Mouse (Mus musculus): ENCODE data around the gene Tmem132e. TPM values are rescaled to one million over a fixed set of nuclear protein-coding genes. Genes with fewer than 3 reads are reported as not detected.

Gene Tmem132e
- polyA plus RNA-seq, 1 experiment: not detected

DNA sequence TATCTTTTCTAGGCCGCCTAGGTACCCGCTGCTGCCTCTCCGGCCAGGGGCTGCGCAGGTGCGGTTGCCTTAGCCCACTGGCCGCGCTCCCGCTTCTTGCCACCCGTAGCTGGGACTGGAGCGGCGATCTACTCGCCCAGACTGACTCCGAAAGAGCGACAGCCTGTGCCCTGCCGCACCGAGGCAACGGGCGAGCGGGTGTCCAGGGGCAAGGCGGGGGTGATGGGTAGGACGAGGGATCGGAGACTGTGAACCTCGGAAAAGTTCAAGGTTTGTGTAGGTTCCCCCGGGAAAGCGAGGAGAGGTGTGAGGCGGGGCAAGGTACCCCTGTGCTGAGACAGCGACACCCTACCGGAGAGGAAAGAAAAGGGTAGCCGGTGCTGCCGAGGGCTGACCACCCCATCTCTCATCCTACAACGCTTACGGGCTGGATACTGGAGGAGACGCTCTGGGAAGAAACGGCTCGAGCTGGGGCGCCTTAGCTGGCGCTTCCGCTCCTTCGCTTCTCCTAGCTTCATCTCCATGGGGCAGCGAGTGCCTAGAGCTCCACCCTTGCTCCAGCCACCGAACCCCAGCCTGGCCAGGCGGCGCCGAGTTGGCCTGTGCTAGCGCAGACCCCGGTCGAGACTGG is 874 bp upstream of the Tmem132e start:
- Histone ChIP-seq H3K4me1 (ENCODE audit: control insufficient read depth, insufficient read depth, low read length) (no peaks in the 10 kb centered on the region), H3K27ac (ENCODE audit: insufficient read depth, low read depth, low read length) (no peak overlapping the region), H3K4me3 (ENCODE audit: insufficient read depth, low read length) (no peak overlapping the region)
- TF ChIP-seq POLR2A (IDR thresholded peaks at IDR 0.05; ENCODE audit: borderline replicate concordance, low read depth, low read length) (no peak), CTCF (IDR thresholded peaks at IDR 0.05; ENCODE audit: low read depth, low read length) (no peak)

DNA sequence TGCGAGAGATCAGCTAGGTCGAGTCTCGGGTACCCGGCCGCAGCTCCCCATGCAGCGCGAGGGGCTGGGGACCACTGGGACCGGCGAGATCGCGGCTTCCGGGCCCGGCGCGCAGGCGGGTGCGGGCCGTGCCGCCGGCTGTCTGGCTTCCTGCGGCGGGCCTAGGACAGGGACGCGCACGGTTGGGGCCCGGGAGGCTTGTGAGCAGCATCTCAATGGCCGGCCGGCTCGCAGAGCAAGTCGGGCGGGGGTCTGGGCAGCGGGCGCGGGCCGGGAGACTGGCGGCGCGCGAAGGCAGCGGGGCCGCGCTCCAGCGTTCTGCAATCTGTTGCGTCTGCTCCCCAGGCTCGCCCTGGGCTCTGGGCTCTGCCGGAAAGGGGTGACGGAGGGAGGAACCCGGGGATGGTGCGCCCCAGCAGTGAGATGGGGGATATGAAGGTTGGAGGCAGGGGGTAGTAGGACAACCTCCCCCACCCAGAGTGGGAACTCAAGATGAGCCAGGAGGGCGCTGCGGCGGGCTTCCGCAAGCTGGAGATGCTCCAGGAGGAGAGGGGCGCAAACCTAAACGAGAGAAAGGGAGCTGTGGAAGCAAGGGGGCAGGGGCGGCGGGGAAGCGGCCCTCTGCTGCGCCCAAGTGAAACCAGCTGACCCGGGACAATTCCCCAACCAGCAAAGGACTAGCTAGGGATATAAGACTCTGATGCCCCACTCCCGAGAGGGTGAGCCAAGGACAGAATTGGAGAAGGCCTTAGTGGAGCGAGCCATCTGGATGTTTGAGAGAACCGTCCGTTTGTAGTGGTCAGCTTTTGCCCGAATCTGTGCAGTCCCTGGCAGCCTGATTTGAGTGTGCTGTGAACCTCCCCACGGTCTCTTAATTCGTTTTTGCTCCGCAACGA is 944 bp downstream of the Tmem132e start:
- no peak for TF ChIP-seq CTCF (IDR thresholded peaks at IDR 0.05; ENCODE audit: low read depth, low read length)
- no peak overlapping the region for H3K27ac ChIP-seq (ENCODE audit: insufficient read depth, low read depth, low read length)
- no peaks in the 10 kb centered on the region for H3K4me1 ChIP-seq (ENCODE audit: control insufficient read depth, insufficient read depth, low read length)
- H3K4me3 ChIP-seq (ENCODE audit: insufficient read depth, low read length): no peak overlapping the region

DNA sequence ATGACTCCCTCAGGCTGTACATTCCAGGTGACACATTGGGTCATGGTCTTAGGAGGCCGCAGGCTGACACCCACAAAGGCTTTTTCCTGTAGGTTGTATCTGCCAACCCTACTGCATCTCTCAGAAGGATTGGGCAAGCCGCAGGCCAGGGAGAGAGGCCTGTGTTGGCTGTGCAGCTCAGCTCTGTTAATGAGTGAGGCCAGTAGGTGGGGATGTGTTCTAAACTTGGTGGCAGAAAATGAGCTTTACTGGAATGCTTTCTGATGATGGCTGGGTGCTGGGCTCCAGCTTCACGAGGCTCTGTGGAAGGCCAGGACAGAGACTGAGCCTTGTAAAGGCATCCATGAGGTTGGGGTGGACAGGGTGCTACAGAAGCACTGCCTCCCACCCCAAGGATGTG is 3.6 kb downstream of the Tmem132e start:
- H3K4me3 ChIP-seq (ENCODE audit: insufficient read depth, low read length): no peak overlapping the region
- no peak overlapping the region for H3K27ac ChIP-seq (ENCODE audit: insufficient read depth, low read depth, low read length)
- TF ChIP-seq CTCF (IDR thresholded peaks at IDR 0.05; ENCODE audit: low read depth, low read length) (no peak), POLR2A (IDR thresholded peaks at IDR 0.05; ENCODE audit: borderline replicate concordance, low read depth, low read length) (no peak)
- H3K4me1 ChIP-seq (ENCODE audit: control insufficient read depth, insufficient read depth, low read length): no peaks in the 10 kb centered on the region

GRCm38 (mm10) chr11:82399621-82400020 is 10.9 kb downstream of the Tmem132e start:
- Histone ChIP-seq H3K4me3 (ENCODE audit: insufficient read depth, low read length) (no peak overlapping the region), H3K4me1 (ENCODE audit: control insufficient read depth, insufficient read depth, low read length) (no peaks in the 10 kb centered on the region), H3K27ac (ENCODE audit: insufficient read depth, low read depth, low read length) (no peak overlapping the region)
- 0 out of 2 replicates have a peak, but pooled peaks have one; percentile 13 for TF ChIP-seq CTCF (IDR thresholded peaks at IDR 0.05; ENCODE audit: low read depth, low read length)
- no peak for TF ChIP-seq POLR2A (IDR thresholded peaks at IDR 0.05; ENCODE audit: borderline replicate concordance, low read depth, low read length)

GRCm38 (mm10) chr11:82405641-82406040 is 16.9 kb downstream of the Tmem132e start:
- Histone ChIP-seq H3K4me3 (ENCODE audit: insufficient read depth, low read length) (no peak overlapping the region), H3K4me1 (ENCODE audit: control insufficient read depth, insufficient read depth, low read length) (no peaks in the 10 kb centered on the region), H3K27ac (ENCODE audit: insufficient read depth, low read depth, low read length) (no peak overlapping the region)
- TF ChIP-seq POLR2A (IDR thresholded peaks at IDR 0.05; ENCODE audit: borderline replicate concordance, low read depth, low read length) (no peak), CTCF (IDR thresholded peaks at IDR 0.05; ENCODE audit: low read depth, low read length) (no peak)

GRCm38 (mm10) chr11:82406358-82407221 is 17.9 kb downstream of the Tmem132e start:
- TF ChIP-seq POLR2A (IDR thresholded peaks at IDR 0.05; ENCODE audit: borderline replicate concordance, low read depth, low read length): no peak
- TF ChIP-seq CTCF (IDR thresholded peaks at IDR 0.05; ENCODE audit: low read depth, low read length): no peak

GRCm38 (mm10) chr11:82412496-82412895 is 23.8 kb downstream of the Tmem132e start:
- Histone ChIP-seq H3K4me3 (ENCODE audit: insufficient read depth, low read length) (no peak overlapping the region), H3K4me1 (ENCODE audit: control insufficient read depth, insufficient read depth, low read length) (no peaks in the 10 kb centered on the region), H3K27ac (ENCODE audit: insufficient read depth, low read depth, low read length) (no peak overlapping the region)
- TF ChIP-seq CTCF (IDR thresholded peaks at IDR 0.05; ENCODE audit: low read depth, low read length): no peak
- TF ChIP-seq POLR2A (IDR thresholded peaks at IDR 0.05; ENCODE audit: borderline replicate concordance, low read depth, low read length): no peak

More at GRCm38 (mm10) chr11:82406358-82407221, 17.9 kb downstream of the Tmem132e start:
- Histone ChIP-seq H3K4me1 (ENCODE audit: control insufficient read depth, insufficient read depth, low read length) (no peaks in the 10 kb centered on the region), H3K27ac (ENCODE audit: insufficient read depth, low read depth, low read length) (no peak overlapping the region), H3K4me3 (ENCODE audit: insufficient read depth, low read length) (no peak overlapping the region)

DNA sequence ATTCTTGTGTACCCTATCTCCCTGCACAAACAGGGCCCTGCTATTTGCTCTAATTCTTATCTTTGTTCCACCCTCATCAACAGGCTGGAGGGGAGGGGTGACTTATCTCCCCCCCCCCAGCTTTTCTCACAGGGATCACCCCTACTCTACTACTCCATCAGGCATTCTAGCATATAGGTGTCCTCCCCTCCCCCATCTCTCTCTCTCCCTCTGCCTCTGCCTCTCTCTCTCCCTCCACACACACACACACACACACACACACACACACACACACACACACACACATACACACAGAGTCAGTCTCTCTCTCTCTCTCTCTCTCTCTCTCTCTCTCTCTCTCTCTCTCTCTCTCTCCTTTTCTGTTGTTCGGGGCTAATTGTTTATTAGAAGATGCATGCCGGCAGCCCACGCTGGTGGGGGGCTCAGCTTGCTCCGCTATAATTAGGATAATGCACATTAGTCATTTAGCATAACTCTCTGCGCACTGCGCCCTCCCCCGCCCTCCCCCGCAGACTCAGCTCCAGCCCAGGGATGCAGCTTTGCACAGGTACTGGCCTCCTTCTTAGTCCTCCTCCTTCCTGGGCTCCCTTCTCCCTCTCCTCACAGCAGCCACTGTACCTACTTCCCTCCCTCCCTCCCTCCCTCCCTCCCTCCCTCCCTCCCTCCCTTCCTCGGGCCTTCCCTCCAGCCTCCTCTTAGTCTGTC is 29.8 kb downstream of the Tmem132e start:
- Histone ChIP-seq H3K27ac (ENCODE audit: insufficient read depth, low read depth, low read length) (no peak overlapping the region), H3K4me3 (ENCODE audit: insufficient read depth, low read length) (no peak overlapping the region), H3K4me1 (ENCODE audit: control insufficient read depth, insufficient read depth, low read length) (no peaks in the 10 kb centered on the region)
- TF ChIP-seq CTCF (IDR thresholded peaks at IDR 0.05; ENCODE audit: low read depth, low read length) (no peak), POLR2A (IDR thresholded peaks at IDR 0.05; ENCODE audit: borderline replicate concordance, low read depth, low read length) (no peak)

DNA sequence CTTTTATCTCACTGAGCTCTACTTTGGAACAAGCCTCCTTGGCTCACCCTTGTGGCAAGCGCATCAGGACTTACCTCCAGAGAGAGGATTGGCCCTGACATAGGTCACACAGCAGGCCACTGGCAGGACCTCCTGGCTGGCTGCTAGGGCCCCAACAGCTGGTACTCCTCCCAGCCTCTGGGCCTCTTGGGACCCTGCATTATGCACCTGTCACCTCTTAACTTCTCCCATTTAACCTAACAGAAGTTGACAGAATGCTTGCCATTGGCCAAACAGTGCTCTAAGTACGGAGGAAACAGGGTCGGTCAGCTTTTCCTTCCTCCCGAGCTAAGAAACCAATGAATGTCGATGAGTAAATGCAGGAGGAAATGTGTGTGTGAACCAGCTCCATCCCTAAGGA is 33.2 kb downstream of the Tmem132e start:
- TF ChIP-seq POLR2A (IDR thresholded peaks at IDR 0.05; ENCODE audit: borderline replicate concordance, low read depth, low read length) (no peak), CTCF (IDR thresholded peaks at IDR 0.05; ENCODE audit: low read depth, low read length) (no peak)
- Histone ChIP-seq H3K4me3 (ENCODE audit: insufficient read depth, low read length) (no peak overlapping the region), H3K27ac (ENCODE audit: insufficient read depth, low read depth, low read length) (no peak overlapping the region), H3K4me1 (ENCODE audit: control insufficient read depth, insufficient read depth, low read length) (no peaks in the 10 kb centered on the region)

Data from bone marrow macrophage, adult 2 months (primary cell).